Mouse (Mus musculus) frontal cortex, adult 2 months (tissue): ENCODE measurements around the gene Gm15085. TPM values are rescaled to one million over a fixed set of nuclear protein-coding genes. Genes with fewer than 3 reads are reported as not detected.
"Not testable (repeated sequence)": the region's sequence is repeated elsewhere in the genome, so short reads cannot be mapped to it uniquely, and the experiment has no call there.

Experiments
- DNase-seq, 2 experiments: peaks; one replicate each; pipeline ENCODE4 v3.0.0; 2022; ENCODE audit warnings: low spot score in 1 of 2; ENCODE audit errors: extremely low spot score in 1 of 2
- polyA plus RNA-seq: library from polyadenylated mRNA; depleted of rRNA; stranded (reverse); fragments of >200 nt; gene quantifications from 2 replicates; pipeline ENCODE4 v1.2.3, GENCODE M21; 2012; rRNA removed

Gene Gm15085
- polyA plus RNA-seq = not detected in 2 replicates

DNA sequence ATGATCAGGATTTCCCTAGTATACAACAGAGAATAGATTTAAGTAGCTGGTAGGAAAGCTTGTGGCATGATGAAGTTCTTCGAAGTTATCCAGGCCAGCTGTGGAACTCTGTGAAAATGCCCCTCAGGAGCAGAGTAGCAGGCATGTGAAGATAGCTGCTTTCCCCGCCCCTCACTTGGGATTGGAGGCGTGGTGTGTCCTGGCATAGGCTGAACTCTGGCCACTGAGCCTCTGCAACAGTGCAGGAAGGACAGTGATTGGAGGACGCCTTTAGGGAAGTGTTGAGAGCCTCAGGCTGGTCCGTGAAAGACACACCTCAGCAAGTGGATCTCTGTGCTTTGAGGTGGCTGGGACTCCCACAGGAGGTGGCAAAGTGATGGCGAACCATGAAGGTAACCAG is at the start of gene Gm15085:
Gene Gm15085 (plus strand): TSS at position 301 of the 400 bp plus-strand sequence.
- DNase-seq = not testable (repeated sequence)

Other genes with a start within 250 kb of the Gm15085 start
- gene Gm15093, start 175.2 kb upstream of the Gm15085 start, polyA plus RNA-seq = not detected in 2 replicates
- not detected in 2 replicates for gene Gm10439, start 147.0 kb downstream of the Gm15085 start, polyA plus RNA-seq